Mouse (Mus musculus) yolk sac, embryonic 10.5 days (tissue): ENCODE results near the gene Olfm1.

ENCODE experiments used
- DNase-seq: peaks from one replicate; pipeline ENCODE4 v3.0.0-alpha.2; 2017; ENCODE audit warnings: low spot score

Gene Olfm1

GRCm38 (mm10) chr2:28235129-28235528 is 42.3 kb downstream of the Olfm1 start:
- no peak for DNase-seq

- DNase-seq, result no peak
These were observed 43.7 kb downstream of the Olfm1 start for GRCm38 (mm10) chr2:28236447-28236846.

GRCm38 (mm10) chr2:28239616-28240015 is 46.8 kb downstream of the Olfm1 start:
- DNase-seq, result no peak

GRCm38 (mm10) chr2:28240920-28241319 is 48.1 kb downstream of the Olfm1 start:
- DNase-seq, result no peak

- no peak for DNase-seq
These were observed 48.9 kb downstream of the Olfm1 start for GRCm38 (mm10) chr2:28241520-28242221.

GRCm38 (mm10) chr2:28242222-28242543 is 49.4 kb downstream of the Olfm1 start:
- no peak for DNase-seq

GRCm38 (mm10) chr2:28244667-28245395 is 52.0 kb downstream of the Olfm1 start:
- DNase-seq, result no peak

GRCm38 (mm10) chr2:28246110-28246653 is 53.4 kb downstream of the Olfm1 start:
- no peak for DNase-seq

- no peak for DNase-seq
These were observed 54.3 kb downstream of the Olfm1 start for GRCm38 (mm10) chr2:28247098-28247497.

GRCm38 (mm10) chr2:28252554-28252953 is 59.8 kb downstream of the Olfm1 start:
- no peak for DNase-seq

- no peak for DNase-seq
These were observed 63.2 kb downstream of the Olfm1 start for GRCm38 (mm10) chr2:28256029-28256428.

GRCm38 (mm10) chr2:28261438-28261837 is 68.6 kb downstream of the Olfm1 start:
- no peak for DNase-seq

GRCm38 (mm10) chr2:28267776-28268275 is 75.0 kb downstream of the Olfm1 start:
- no peak for DNase-seq

- no peak for DNase-seq
These were observed 77.8 kb downstream of the Olfm1 start for GRCm38 (mm10) chr2:28270561-28270960.

- no peak for DNase-seq
These were observed 79.6 kb downstream of the Olfm1 start for GRCm38 (mm10) chr2:28272218-28272965.

GRCm38 (mm10) chr2:28274006-28274405 is 81.2 kb downstream of the Olfm1 start:
- DNase-seq, result no peak

GRCm38 (mm10) chr2:28275345-28275744 is 82.6 kb downstream of the Olfm1 start:
- no peak for DNase-seq

- DNase-seq, result peak; percentile 42
These were observed 85.4 kb downstream of the Olfm1 start for GRCm38 (mm10) chr2:28278150-28278549.

- DNase-seq, result no peak
These were observed 86.1 kb downstream of the Olfm1 start for GRCm38 (mm10) chr2:28278853-28279252.
